Mouse (Mus musculus) ovary, adult 18-20 months (tissue): ENCODE data around the gene Klf16.
"Not testable (repeated sequence)": the region's sequence is repeated elsewhere in the genome, so short reads cannot be mapped to it uniquely, and the experiment has no call there.

Experiments used
- DNase-seq: peaks from one replicate; pipeline ENCODE4 v3.0.0; 2022; ENCODE audit warnings: low spot score, mixed read lengths

Klf16 gene

DNA sequence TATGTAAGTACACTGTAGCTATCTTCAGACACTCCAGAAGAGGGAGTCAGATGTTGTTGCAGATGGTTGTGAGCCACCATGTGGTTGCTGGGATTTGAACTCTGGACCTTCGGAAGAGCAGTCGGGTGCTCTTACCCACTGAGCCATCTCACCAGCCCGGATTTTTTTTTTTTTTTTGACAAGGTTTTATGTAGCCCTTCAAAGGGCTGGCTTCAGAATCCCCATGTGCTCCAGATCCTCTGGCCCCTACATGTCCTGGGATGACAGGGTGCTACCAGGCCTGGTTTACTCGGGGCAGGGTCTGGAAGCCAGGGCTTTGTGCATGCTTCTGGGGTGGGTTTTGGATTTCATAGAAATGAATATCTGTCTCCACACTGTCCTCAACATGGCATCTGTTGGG is 28.6 kb upstream of the Klf16 start, which contains the start of gene Gm49322:
Gene Gm49322 (plus strand): TSS at position 301 of the 400 bp plus-strand sequence.
- not testable (repeated sequence) for DNase-seq

GRCm38 (mm10) chr10:80604988-80605387 is 27.9 kb upstream of the Klf16 start:
- no peak for DNase-seq

GRCm38 (mm10) chr10:80604001-80604509 is 26.9 kb upstream of the Klf16 start:
- DNase-seq: no peak

- DNase-seq: no peak
These were observed 26.2 kb upstream of the Klf16 start for GRCm38 (mm10) chr10:80603364-80603763.

DNA sequence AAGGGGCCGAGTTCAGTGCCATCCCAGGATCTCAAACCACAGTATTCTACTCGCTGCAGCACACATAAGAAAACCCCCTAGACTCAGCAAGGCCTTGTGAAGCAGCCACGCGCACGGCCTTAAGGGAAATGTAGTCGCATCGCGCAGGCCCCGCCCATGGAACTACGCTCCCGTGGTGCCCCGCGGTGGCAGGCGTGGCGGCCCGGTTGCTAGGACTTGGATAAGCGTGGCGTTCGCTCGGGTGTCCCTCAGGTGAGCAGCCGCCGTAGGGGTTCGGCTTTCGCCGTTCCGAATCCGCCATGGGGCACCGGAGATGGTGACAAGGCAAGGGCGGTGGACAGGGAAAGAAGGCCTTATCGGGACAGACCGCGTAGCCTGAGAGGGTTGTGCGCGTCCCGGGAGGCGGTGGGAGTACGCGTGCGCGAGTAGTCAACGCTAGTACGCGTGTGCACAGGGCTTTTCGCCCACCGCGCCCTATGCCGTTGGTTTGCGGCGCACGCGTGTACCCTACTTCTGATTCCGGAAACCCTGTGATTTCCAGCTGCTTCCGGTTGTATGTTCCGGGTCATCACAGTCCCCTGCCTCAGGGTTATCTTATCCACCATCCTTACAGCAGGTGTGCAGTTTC is 25.7 kb upstream of the Klf16 start, which contains the start of the genes Scamp4 and Adat3:
Gene Scamp4 (plus strand): TSS at position 175 of the 628 bp plus-strand sequence.
Gene Adat3 (plus strand): TSS at position 183 of the 628 bp plus-strand sequence.
- DNase-seq: peak; percentile 87

DNA sequence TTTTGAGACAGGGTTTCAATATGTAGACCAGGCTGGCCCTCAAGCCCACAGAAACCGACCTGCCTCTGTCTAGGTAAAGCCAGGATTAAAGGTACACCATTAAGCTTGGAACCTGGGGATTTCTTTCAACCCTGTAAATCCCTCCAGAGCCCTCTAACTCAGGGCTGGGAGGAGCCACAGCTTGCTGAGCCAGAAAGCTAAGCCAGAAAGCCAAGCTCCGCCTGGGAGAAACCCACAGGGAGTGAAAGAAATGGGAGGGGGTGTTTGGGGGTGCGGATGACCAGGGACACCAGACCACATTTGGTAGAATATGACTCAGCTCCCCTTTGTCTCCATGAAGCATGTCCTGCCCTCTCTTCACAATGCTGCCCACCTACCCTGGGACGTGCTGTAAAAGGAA is 19.2 kb upstream of the Klf16 start:
- DNase-seq: no peak

DNA sequence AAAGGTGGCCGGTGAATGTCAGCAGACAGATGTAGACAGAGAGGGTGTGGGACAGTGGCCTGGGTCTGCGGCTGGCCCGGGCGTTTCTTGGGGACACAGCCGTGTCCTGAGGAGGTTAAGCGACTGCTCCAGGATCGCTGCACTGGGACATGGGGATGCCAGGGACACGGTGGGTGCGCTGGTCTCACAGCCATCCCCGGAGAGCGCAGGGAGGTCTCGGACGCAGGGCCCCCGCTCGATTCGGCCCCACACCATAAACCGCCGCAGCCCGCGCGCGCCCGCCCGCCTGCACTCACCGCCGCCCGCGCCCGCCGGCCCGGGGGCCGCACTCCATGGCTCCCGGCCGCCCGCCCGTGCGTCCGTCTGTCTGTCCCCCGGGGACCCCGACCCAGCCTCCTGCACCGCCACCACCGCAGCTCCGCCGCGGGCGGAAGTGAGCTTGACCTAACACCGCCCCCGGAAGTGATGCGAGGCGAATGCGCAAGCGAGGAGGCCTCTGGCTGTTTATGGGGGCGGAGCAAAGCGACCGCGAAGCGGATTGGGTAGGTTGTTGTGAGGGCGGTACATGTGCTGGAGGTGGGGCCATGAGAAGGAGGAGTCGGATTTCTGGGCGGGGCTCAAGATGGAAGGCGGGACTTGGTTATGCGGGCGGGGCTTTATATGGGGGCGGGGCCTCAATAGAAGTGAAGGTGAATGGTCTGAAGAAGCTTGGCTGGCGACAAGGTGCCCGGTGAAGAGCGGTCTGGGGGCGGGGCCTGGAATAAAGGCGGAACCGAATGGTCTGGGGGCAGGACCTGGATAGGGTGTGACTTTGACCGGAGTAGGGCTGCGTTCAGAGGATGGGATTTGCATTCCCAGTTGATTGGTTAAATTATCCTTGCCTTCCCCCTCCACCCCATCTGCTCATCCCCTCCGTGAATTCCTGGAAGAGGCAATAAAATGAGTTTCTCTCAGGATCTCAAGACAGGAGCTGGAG is 13.0 kb upstream of the Klf16 start, which contains the start of gene Abhd17a:
Gene Abhd17a (minus strand): TSS at position 463 of the 976 bp plus-strand sequence.
- peak; percentile 94 for DNase-seq

DNA sequence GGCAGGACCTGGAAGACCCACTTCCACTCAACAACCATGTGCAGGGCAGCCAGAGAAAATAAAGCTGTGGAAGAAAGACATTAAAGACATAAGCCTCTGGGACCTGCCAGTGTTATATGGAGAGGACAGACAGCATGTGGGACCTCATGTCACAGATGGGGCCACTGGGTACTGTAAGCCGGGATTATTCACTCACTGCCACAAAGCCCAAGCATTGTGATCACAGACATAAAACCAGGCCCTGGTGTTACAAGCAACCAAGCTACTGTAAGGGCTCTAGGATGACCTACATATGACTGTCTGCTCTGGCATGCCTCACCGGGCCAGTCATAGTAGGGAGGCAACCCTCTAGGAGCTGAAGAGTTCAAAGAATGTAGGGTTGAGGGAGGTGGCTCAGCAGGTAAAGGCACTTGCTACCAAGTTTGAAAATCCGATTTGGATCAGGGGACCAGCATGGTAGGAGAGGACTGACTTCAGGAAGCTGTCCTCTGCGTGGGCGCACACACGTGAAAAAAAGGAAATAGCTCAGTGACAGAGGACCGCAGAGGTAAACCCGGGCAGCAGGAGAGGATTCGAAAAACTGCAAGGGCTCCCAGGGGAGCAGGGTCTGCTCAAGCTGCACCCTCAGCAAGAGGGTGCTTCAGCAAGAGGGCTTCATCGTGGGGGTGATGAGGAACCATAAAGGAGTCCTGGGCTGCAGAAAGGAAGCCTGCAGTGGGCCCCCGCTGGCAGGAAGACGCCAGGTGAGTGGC is 12.2 kb upstream of the Klf16 start:
- DNase-seq: no peak

DNA sequence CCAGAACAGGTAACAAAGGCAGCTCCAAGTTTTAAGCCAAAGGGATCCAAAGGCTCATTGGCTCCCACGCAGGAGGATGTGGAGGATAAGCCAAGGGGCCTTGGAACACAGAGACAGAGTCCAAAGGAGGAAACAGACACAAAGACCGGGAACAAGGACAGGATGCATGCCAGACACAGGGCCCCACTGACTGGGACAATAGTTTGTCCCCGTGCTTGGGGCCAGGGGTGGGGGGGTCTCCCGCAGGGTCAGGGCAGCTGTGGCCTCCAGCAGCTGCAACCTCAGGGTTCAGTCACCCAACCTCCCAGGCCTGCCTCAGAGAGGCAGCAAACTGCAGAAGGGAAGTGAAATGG is 10.2 kb upstream of the Klf16 start:
- no peak for DNase-seq

- no peak for DNase-seq
These were observed 9.5 kb upstream of the Klf16 start for GRCm38 (mm10) chr10:80586407-80587304.

DNA sequence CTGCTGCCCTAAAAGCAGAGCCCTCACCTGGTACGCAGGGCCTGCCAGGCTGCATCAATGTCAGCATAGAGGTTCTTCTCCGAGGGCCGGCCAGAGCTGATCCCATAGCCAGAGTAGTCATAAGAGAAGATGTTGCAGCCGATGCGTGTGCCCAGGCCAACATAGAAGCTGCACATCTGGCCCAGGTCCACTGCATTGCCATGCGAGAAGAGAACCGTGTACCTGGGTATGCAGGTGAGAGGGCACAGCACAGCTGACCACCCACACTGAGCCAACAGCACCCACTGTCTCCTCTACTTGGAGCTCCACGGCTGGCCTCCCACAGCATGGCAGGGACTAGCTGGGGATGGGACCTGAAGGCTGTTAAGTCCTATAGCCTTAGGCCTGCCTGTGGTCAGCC is 8.5 kb upstream of the Klf16 start:
- DNase-seq: no peak

DNA sequence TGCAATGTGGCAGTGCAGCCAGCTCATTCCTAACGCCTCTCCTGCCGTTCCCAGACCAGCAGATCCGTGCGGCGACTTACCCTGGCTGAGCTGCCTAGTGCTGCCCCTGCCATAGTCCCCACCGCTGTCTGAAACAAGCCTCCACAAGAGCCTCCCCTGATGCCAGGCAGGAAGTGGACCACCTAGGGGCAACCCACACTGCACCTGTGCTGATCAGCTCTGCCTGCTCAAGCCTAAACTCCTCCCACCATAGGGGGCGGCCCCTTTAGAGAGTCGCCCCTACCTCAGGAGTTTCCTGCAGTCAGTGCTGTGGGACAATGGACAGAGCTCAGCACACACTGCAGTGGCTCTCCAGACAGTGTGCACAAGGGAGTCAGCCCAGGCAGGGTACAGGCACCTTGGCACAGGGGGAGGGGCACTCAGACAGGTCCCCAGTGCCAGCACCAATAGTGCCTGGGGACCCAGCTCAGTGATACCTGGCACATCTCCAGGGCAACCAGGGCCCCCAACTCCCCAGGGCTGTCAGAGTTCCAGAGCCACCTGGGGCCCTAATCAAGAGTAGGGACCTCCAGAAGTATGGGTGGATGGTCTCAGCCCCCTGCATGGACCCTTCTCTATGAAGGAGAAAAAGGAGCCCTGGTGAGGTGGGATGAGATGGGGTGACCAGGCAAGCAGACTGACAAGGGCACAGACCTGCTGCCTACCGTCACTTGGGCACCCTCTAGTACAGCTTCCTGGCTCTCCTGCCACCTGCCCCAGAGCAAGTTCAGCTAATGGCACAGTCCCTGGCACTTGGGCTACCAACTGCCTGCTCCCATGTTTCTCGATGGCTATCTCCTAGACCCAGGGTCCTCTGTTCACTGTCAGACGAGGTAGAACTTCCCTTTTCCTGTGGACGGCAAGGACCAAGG is 7.8 kb upstream of the Klf16 start:
- DNase-seq: no peak

DNA sequence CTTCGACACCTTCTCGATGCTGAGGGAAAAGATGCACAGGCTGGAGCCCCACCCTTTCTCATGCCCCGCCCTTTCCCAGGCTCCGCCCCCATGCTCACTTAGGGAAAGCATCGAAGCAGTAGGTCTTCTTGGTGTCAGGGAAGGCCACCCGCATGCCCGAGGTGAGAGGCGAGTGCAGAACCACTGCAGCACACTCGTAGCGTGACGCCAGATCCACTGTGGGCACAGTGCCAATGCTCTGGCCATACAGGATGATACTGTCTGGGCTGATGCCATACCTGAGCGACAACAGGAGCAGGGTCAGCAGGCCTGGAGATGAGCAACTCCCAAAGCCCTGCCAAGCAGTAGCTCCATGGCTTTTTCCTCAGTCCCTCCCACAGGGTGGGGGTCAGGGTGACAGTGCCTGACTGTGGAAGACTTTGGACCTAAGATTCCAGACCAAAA is 6.9 kb upstream of the Klf16 start:
- DNase-seq: no peak

DNA sequence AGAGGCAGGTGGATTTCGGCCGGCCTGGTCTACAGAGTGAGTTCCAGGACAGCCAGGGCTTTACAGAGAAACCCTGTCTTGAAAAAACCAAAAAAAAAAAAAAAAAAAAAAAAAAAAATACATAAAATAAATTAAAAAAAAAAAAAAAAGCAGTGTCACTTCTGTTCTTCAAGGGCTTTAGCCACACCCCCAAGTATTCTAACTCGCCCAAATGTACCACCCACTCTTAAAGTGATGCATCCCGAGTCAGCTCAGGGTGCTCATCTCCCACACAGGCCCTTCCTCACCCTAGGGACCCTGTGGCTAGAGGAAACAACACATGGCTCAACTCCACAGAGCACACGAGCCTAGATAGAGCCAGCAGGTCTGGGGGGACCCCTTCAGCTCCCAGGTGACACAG is 5.9 kb upstream of the Klf16 start:
- DNase-seq: no peak

DNA sequence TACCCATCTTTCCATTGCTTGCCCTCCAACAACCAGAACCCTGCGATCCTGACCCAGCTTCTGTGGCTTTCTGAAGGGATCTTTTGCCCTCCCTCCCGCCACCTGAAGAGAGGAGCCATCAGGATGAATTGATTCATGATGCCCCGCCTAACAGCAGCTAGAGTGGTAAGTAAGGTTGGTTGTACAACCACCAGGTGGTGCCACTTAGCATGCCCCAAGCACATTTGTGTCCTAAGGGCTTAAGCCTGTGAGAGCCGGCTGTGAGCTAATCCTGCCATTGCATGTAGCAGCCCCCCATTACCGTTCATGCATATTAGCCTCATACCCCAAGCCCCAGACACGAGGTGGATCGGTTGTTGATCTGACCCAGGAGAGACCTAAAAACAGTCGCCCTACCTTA is 1.8 kb upstream of the Klf16 start:
- DNase-seq: no peak

DNA sequence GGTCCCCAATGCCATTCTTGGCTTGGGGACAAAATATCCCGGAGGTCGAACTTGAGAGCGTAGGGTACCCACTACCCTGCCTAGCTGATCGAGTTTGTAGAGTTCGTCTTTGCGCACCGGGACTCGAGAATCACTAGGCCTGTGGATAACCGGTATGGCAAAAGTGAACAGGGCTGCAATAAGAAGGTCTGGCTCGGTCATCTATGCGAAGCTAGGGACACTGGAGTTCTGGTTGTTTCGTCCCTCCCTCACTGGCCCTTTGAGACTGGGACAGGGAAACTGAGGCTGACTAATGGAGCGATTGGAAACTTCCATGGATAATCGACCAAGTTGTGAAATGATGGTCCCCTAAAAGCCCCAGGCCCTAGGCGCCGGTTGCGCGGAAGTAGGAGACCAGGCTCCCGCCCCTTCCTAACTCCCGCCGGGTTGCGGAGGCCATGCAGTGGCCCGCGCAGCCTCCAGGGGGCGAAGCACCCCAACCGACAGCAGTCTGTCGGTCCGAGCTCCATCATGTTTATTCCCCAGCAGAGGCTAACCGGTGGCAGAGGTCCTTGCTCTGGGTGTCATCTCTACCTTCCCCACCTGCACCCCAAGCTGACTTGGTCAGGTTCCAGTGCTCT is 1.1 kb upstream of the Klf16 start:
- DNase-seq: peak; percentile 67

DNA sequence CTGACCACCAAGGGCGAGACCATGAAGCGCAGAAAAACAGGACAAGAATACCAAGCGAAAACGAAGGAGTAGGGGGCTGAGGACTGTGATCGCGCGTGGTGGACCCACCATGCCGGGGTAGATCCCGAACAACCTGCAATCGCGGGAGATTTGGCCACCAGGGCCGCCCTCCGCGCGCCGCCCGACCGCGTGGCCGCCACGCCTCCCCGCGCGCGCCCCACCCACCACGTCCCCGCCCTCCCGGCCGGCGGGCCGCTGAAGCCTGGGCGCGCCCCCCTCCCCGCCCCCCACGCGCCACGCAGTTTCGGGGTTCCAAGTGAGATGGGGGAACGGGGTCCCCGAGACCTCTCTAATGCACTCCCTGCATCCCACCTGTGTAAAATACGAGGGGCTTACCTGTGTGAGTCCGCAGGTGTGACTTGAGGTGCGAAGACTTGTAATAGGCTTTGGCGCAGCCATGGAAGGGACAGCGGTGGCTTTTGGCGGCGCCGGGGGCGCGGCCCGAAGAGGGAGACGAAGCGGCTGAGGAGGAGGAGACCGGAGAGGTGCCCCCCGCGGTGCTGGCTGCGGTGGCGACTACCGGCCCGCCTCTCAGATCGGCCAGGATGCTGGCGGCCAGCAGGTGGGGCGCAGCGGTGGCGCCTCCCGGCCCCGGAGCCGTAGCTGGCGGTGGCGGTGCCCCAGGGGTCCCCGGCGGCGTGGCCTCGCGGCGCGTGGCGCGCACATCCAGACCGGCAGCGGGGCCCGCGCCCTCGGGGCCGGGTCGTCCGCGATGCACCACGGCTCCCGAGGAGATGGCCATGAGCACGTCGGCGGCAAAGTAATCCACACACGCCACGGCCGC is 548 bp downstream of the Klf16 start:
- no peak for DNase-seq

GRCm38 (mm10) chr10:80575925-80576324 is 1.2 kb downstream of the Klf16 start:
- no peak for DNase-seq
